Mouse (Mus musculus): Measurements from ENCODE around the gene Colec11.
A peak's percentile ranks its signal among the peaks of the same experiment; 100 is the strongest.

The Colec11 gene

GRCm38 (mm10) chr12:28602259-28602658 lies 20.9 kb downstream of the Colec11 start:
- no peak for DNase-seq (ENCODE audit: low spot score in 2 of 2)

GRCm38 (mm10) chr12:28598526-28598991 lies 24.6 kb downstream of the Colec11 start:
- no peak for DNase-seq (ENCODE audit: low spot score in 2 of 2)

GRCm38 (mm10) chr12:28598110-28598509 lies 25.1 kb downstream of the Colec11 start:
- no peak for DNase-seq (ENCODE audit: low spot score in 2 of 2)

- DNase-seq (ENCODE audit: low spot score in 2 of 2), result no peak
Observed at GRCm38 (mm10) chr12:28597699-28598098, 25.5 kb downstream of the Colec11 start.

- no peak for DNase-seq (ENCODE audit: low spot score in 2 of 2)
Observed at GRCm38 (mm10) chr12:28596851-28597250, 26.3 kb downstream of the Colec11 start.

- DNase-seq (ENCODE audit: low spot score in 2 of 2), result no peak
Observed at GRCm38 (mm10) chr12:28590428-28590827, 32.7 kb downstream of the Colec11 start.

GRCm38 (mm10) chr12:28589090-28589868 lies 33.9 kb downstream of the Colec11 start:
- DNase-seq (ENCODE audit: low spot score in 2 of 2), result peak; percentile 55 to 59

GRCm38 (mm10) chr12:28587949-28588348 lies 35.2 kb downstream of the Colec11 start:
- DNase-seq (ENCODE audit: low spot score in 2 of 2), result no peak

GRCm38 (mm10) chr12:28584036-28584435 lies 39.1 kb downstream of the Colec11 start:
- DNase-seq (ENCODE audit: low spot score in 2 of 2), result no peak

GRCm38 (mm10) chr12:28582423-28582822 lies 40.8 kb downstream of the Colec11 start, which contains the start of gene Allc:
Gene Allc, minus strand, starts transcription at chr12:28582523.
- DNase-seq (ENCODE audit: low spot score in 2 of 2), result no peak

- DNase-seq (ENCODE audit: low spot score in 2 of 2), result no peak
Observed at GRCm38 (mm10) chr12:28579132-28579531, 44.0 kb downstream of the Colec11 start.

GRCm38 (mm10) chr12:28578147-28578546 lies 45.0 kb downstream of the Colec11 start:
- no peak for DNase-seq (ENCODE audit: low spot score in 2 of 2)

GRCm38 (mm10) chr12:28575366-28576070 lies 47.7 kb downstream of the Colec11 start:
- DNase-seq (ENCODE audit: low spot score in 2 of 2), result no peak

GRCm38 (mm10) chr12:28572241-28572640 lies 50.9 kb downstream of the Colec11 start:
- no peak for DNase-seq (ENCODE audit: low spot score in 2 of 2)

- no peak for DNase-seq (ENCODE audit: low spot score in 2 of 2)
Observed at GRCm38 (mm10) chr12:28552299-28552698, 70.9 kb downstream of the Colec11 start, which contains the start of gene Dcdc2c. Gene Dcdc2c, minus strand, starts transcription at chr12:28552399.

GRCm38 (mm10) chr12:28551775-28552174 lies 71.4 kb downstream of the Colec11 start:
- DNase-seq (ENCODE audit: low spot score in 2 of 2), result no peak

- no peak for DNase-seq (ENCODE audit: low spot score in 2 of 2)
Observed at GRCm38 (mm10) chr12:28548887-28549286, 74.3 kb downstream of the Colec11 start.
